Mouse (Mus musculus): ENCODE results near the gene Tpmt.

Gene Tpmt

GRCm38 (mm10) chr13:47042024-47042633, 2.4 kb downstream of the Tpmt start:
- in situ Hi-C loops (cut with MboI), result no loop called here

- in situ Hi-C loops (cut with MboI), result no loop called here
Measured at GRCm38 (mm10) chr13:47040061-47040460, 4.5 kb downstream of the Tpmt start.

GRCm38 (mm10) chr13:47037946-47038345, 6.6 kb downstream of the Tpmt start:
- in situ Hi-C loops (cut with MboI), result no loop called here

GRCm38 (mm10) chr13:47033602-47034001, 10.9 kb downstream of the Tpmt start:
- in situ Hi-C loops (cut with MboI), result no loop called here

GRCm38 (mm10) chr13:47030376-47031107, 14.0 kb downstream of the Tpmt start:
- in situ Hi-C loops (cut with MboI), result no loop called here

- in situ Hi-C loops (cut with MboI), result no loop called here
Measured at GRCm38 (mm10) chr13:47020798-47021197, 23.7 kb downstream of the Tpmt start.

GRCm38 (mm10) chr13:47019774-47020173, 24.8 kb downstream of the Tpmt start:
- in situ Hi-C loops (cut with MboI), result no loop called here

GRCm38 (mm10) chr13:47017259-47017658, 27.3 kb downstream of the Tpmt start:
- in situ Hi-C loops (cut with MboI), result no loop called here

- in situ Hi-C loops (cut with MboI), result no loop called here
Measured at GRCm38 (mm10) chr13:47015195-47015501, 29.4 kb downstream of the Tpmt start.

- in situ Hi-C loops (cut with MboI), result no loop called here
Measured at GRCm38 (mm10) chr13:47014334-47015194, 30.0 kb downstream of the Tpmt start, which contains the start of gene Nhlrc1. TSS of gene Nhlrc1 (minus strand) at chr13:47014850.

- in situ Hi-C loops (cut with MboI), result no loop called here
Measured at GRCm38 (mm10) chr13:47013740-47014139, 30.8 kb downstream of the Tpmt start.

- in situ Hi-C loops (cut with MboI), result no loop called here
Measured at GRCm38 (mm10) chr13:47001590-47001989, 42.9 kb downstream of the Tpmt start.

- in situ Hi-C loops (cut with MboI), result no loop called here
Measured at GRCm38 (mm10) chr13:46999498-46999897, 45.0 kb downstream of the Tpmt start.

- in situ Hi-C loops (cut with MboI), result no loop called here
Measured at GRCm38 (mm10) chr13:46997355-46997754, 47.2 kb downstream of the Tpmt start.

- in situ Hi-C loops (cut with MboI), result no loop called here
Measured at GRCm38 (mm10) chr13:46993274-46993551, 51.3 kb downstream of the Tpmt start.

GRCm38 (mm10) chr13:46992516-46993273, 51.8 kb downstream of the Tpmt start:
- in situ Hi-C loops (cut with MboI), result no loop called here

GRCm38 (mm10) chr13:46990376-46991011, 54.0 kb downstream of the Tpmt start:
- in situ Hi-C loops (cut with MboI), result no loop called here

- in situ Hi-C loops (cut with MboI), result no loop called here
Measured at GRCm38 (mm10) chr13:46987941-46988340, 56.6 kb downstream of the Tpmt start.

GRCm38 (mm10) chr13:46986208-46986607, 58.3 kb downstream of the Tpmt start:
- in situ Hi-C loops (cut with MboI), result no loop called here

GRCm38 (mm10) chr13:46983878-46984277, 60.7 kb downstream of the Tpmt start:
- in situ Hi-C loops (cut with MboI), result no loop called here

- in situ Hi-C loops (cut with MboI), result no loop called here
Measured at GRCm38 (mm10) chr13:46979836-46980490, 64.6 kb downstream of the Tpmt start.

Data from mature B cell (primary cell).